Mouse (Mus musculus) lung, embryonic 16.5 days (tissue): Measurements from ENCODE around the gene Nfkb2. TPM values are rescaled to one million over a fixed set of nuclear protein-coding genes. Genes with fewer than 3 reads are reported as not detected.

Experiments
- ATAC-seq: fragments of 200-750 bp; cut with Nextera tagmentation; 2 replicates; pipeline ENCODE4 v1.8.0; 2017; ENCODE audit warnings: low read depth, mild to moderate bottlenecking, moderate library complexity
- H3K27ac ChIP-seq: fragments of 300-500 bp; sonication (generic); 2 replicates; pipeline ENCODE4 v1.5.1; 2014; ENCODE audit warnings: mild to moderate bottlenecking, control low read depth, low read length
- H3K27me3 ChIP-seq: fragments of 300-500 bp; sonication (generic); 2 replicates; pipeline ENCODE4 v1.6.1; 2014; ENCODE audit warnings: low read depth, low read length, mixed read lengths; ENCODE audit not compliant: control insufficient read depth, insufficient read depth
- H3K36me3 ChIP-seq: fragments of 300-500 bp; sonication (generic); 2 replicates; pipeline ENCODE4 v1.6.1; 2014; ENCODE audit warnings: low read length; ENCODE audit not compliant: control insufficient read depth, insufficient read depth
- H3K4me1 ChIP-seq: fragments of 300-500 bp; sonication (generic); replicated peaks from 2 replicates; pipeline ENCODE4 v1.6.1; 2014; ENCODE audit warnings: low read length, mixed read lengths; ENCODE audit not compliant: control insufficient read depth, insufficient read depth
- H3K4me2 ChIP-seq: fragments of 300-500 bp; sonication (generic); 2 replicates; pipeline ENCODE4 v1.6.1; 2014; ENCODE audit warnings: low read depth, low read length, control low read depth
- H3K4me3 ChIP-seq: fragments of 300-500 bp; sonication (generic); 2 replicates; pipeline ENCODE4 v1.5.1; 2014; ENCODE audit warnings: mild to moderate bottlenecking, low read length, control low read depth
- H3K9ac ChIP-seq: fragments of 300-500 bp; sonication (generic); 2 replicates; pipeline ENCODE4 v1.6.1; 2014; ENCODE audit warnings: low read length, control low read depth
- H3K9me3 ChIP-seq: fragments of 300-500 bp; sonication (generic); 2 replicates; pipeline ENCODE4 v1.6.1; 2016; ENCODE audit warnings: low read length; ENCODE audit not compliant: control insufficient read depth
- WGBS: fragments of 180-500 bp; shearing (Covaris S2); extraction: QIAGEN DNeasy Blood & Tissue Kit; methylation state at CpG from one replicate; pipeline ENCODE4 v1.1.7; 2014; 5-methylcytosine and 5-hydroxymethylcytosine counted together
- polyA plus RNA-seq: library from polyadenylated mRNA; unstranded; fragments of >200 nt; fragmentation: Nextera tagmentation; extraction: Ambion mirVana; gene quantifications from 2 replicates; pipeline ENCODE4 v1.2.1, GENCODE M21; 2015

Gene Nfkb2
- 8.3 and 9.1 TPM in 2 replicates for polyA plus RNA-seq

DNA sequence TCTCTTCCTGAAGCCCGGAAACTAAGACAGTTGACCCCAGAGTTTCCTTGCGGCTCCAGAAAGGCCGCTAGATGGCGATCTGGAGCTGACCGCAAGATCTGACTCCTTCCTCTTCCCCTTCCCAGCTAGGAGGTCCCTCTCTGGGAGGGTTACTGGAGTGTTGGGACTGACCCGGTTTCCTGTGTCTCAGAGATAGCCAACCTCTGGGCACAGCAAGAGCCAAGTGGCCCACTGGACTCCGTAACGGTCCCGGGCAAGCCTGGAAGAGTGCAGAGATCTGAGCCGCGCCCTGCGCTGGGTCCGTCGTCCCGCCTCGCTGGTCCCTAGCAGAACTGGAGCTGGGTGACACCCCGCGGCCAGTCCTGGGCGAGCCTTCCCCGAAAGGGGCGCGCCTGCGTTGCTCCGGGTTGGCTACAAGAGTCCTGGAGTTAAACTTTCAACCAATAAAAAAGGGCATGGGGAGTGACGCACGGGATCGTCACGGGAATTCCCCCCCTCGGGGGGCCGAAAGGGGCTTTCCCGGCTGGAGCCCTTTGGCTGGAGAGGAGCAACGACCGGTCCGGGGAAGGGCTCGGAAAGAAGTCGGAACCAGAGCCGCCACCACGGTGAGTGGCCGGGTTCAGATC is at the start of gene Nfkb2:
Gene Nfkb2 (plus strand): TSS at position 105 of the 626 bp plus-strand sequence.
- Histone ChIP-seq H3K4me3 (peak within 1 kb of the TSS; percentile 81), H3K36me3 (no peaks in the 10 kb centered on the region), H3K27me3 (no peaks in the 10 kb centered on the region), H3K4me1 (peaks cover 14% of the 10 kb centered on the region), H3K4me2 (peak within 1 kb of the TSS; percentile 92), H3K27ac (peak within 1 kb of the TSS; percentile 96), H3K9me3 (no peaks in the 10 kb centered on the region), H3K9ac (peak within 1 kb of the TSS; percentile 73)
- peak; percentile 93 for ATAC-seq
- 0% methylated on average over 39 of the region's 39 CpGs for WGBS

DNA sequence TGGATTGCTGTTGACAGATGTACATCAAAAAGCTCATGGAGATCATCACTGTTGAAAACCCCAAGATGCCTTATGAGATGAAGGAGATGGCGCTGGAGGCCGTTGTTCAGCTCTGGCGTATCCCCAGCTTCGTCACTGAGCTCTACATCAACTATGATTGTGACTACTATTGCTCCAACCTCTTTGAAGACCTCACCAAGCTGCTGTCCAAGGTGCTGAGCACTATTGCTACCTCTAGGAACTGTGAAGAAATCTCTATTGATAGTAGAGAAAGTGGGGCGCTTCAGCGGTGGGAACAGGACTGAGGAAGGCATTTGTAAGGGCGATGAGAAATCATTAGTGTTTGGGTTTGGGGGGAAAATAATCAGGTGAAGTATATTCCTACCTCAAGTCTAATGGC is 39.4 kb upstream of the Nfkb2 start:
- no peak for ATAC-seq
- Histone ChIP-seq H3K27ac (no peak overlapping the region), H3K4me2 (no peak overlapping the region), H3K4me1 (no peaks in the 10 kb centered on the region), H3K9ac (no peak overlapping the region), H3K9me3 (no peaks in the 10 kb centered on the region), H3K36me3 (peaks cover 45% of the 10 kb centered on the region), H3K4me3 (no peak overlapping the region), H3K27me3 (no peaks in the 10 kb centered on the region)
- WGBS: 84% methylated on average over 7 of the region's 7 CpGs

DNA sequence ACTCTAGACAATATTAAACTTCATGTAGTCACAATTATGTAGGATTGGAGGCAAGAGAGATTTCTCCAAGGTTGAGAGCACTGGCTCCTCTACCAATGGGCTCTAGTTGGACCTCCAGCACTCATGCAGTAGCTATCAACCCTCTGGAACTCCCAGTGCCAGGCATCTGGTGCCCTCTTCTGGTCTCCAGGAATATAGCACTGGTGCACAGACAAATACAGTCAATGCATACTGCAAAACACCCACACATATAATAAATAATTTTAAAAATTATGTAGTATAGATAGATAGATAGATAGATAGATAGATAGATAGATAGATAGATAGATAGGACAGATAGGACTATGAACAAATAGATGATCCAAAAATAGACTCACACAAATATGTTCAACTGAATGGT is 28.8 kb upstream of the Nfkb2 start:
- peaks cover 2% of the 10 kb centered on the region; the same call in 1 of the 2 replicates for H3K9me3 ChIP-seq
- H3K4me1 ChIP-seq: no peaks in the 10 kb centered on the region
- H3K4me2 ChIP-seq: no peak overlapping the region
- H3K27me3 ChIP-seq: no peaks in the 10 kb centered on the region
- no peak overlapping the region for H3K9ac ChIP-seq
- H3K27ac ChIP-seq: no peak overlapping the region
- no peak for ATAC-seq
- peaks cover 42% of the 10 kb centered on the region for H3K36me3 ChIP-seq
- no peak overlapping the region for H3K4me3 ChIP-seq

DNA sequence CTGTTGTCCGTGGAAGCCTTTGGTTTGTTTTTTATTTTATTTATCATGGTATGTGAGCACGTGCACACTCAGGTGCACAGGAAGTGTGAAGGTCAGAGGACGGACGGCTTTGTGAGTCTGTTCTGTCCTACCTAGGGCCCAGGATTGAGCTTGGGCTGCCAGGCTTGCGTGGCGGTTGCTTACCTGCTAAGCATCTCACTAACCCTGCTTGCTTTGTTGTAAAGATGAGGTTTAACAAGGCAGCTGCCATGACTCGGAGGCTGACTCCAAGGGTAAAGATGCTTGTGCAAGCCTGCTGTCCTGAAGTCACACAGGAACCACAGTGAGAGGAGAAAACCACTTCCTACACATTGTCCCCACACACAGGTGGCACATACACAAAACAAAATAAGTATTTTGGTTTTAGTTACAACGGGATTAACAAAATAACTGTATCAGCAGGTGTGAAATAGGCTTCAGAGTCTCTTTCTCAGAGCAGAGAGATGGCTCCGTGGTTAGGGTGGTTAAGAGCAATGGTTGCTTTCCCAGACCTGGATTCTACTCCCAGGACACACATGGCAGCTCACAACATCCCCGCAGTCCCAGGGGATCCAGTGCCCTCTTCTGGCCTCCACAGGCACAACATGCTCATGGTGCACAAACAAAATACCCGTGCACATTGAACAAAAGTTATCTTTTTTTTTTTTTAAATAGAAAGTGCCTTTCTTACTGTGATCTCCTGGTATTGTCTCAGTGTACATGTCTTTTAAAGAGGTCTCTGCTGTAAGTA is 21.9 kb upstream of the Nfkb2 start:
- H3K4me2 ChIP-seq: no peak overlapping the region
- H3K9me3 ChIP-seq: no peaks in the 10 kb centered on the region
- no peak overlapping the region for H3K4me3 ChIP-seq
- ATAC-seq: no peak
- H3K27ac ChIP-seq: no peak overlapping the region
- no peak overlapping the region for H3K9ac ChIP-seq
- 91% methylated on average over 11 of the region's 11 CpGs for WGBS
- H3K36me3 ChIP-seq: peaks cover 60% of the 10 kb centered on the region
- H3K27me3 ChIP-seq: no peaks in the 10 kb centered on the region
- no peaks in the 10 kb centered on the region for H3K4me1 ChIP-seq

DNA sequence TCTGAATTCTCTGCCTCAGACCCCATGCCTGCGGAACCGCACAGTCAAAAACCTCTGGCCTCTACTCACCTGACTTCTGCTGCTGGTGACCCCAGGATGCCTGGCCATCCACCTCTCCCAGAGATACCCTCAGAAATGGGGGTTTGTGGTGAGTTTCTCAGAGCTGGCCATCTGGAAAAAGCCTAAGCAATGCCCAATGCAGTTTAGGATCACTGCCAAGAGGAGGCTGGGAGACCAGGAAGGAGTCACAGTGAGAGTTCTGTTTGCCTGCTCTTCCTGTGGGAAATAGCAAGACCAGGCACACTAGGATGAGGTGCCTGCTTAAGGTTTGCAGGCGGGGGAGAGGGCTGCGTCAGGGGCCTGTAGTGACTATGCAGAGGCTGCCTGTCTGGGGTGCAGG is 19.4 kb upstream of the Nfkb2 start:
- H3K36me3 ChIP-seq: peaks cover 54% of the 10 kb centered on the region
- H3K27me3 ChIP-seq: no peaks in the 10 kb centered on the region
- no peak overlapping the region for H3K9ac ChIP-seq
- H3K27ac ChIP-seq: no peak overlapping the region
- H3K9me3 ChIP-seq: no peaks in the 10 kb centered on the region
- H3K4me3 ChIP-seq: no peak overlapping the region
- H3K4me2 ChIP-seq: no peak overlapping the region
- no peak for ATAC-seq
- H3K4me1 ChIP-seq: no peaks in the 10 kb centered on the region
- 94% methylated on average over 4 of the region's 4 CpGs for WGBS

DNA sequence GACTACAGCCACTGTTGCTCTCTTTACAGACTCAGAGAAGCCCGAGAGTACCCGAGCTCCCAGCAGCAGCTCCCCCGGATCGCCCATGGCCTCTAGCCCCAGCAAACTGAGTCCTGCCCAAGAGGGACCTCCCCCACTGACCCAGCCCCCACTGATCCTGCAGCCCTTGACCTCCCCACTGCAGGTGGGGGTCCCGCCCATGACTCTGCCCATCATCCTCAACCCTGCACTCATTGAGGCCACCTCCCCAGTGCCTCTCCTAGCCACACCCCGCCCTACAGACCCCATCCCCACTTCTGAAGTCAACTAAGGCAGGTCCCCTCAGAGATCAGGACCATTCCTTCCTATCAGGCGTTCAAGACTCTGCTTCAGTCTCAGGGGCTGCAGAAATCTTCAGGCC is 18.5 kb upstream of the Nfkb2 start:
- H3K4me3 ChIP-seq: no peak overlapping the region
- H3K27ac ChIP-seq: no peak overlapping the region
- no peak for ATAC-seq
- no peaks in the 10 kb centered on the region for H3K9me3 ChIP-seq
- 81% methylated on average over 7 of the region's 7 CpGs for whole genome bisulfite sequencing
- H3K4me2 ChIP-seq: no peak overlapping the region
- H3K27me3 ChIP-seq: no peaks in the 10 kb centered on the region
- peaks cover 47% of the 10 kb centered on the region for H3K36me3 ChIP-seq
- no peak overlapping the region for H3K9ac ChIP-seq
- H3K4me1 ChIP-seq: no peaks in the 10 kb centered on the region

DNA sequence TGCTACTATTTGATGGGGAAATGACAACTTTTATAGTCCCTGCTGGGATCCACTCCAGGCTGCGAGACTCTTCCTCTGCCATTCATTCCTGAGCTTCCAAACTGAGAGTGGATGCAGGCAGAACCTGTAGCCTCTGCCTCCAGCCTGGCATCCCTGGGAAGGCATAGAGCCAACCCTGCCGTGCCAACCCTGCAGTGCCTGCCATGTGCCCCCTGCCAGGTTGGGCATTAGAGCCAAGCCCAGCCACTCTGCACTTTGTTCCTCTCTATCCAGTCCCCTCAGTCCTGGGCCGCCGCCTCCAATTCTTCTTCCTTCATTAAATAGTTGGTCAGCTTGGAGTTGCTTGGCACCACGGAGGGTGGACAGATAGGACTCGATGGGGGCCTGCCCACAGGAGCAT is 18.1 kb upstream of the Nfkb2 start:
- H3K36me3 ChIP-seq: peaks cover 45% of the 10 kb centered on the region
- no peaks in the 10 kb centered on the region for H3K4me1 ChIP-seq
- H3K27me3 ChIP-seq: no peaks in the 10 kb centered on the region
- no peak overlapping the region for H3K27ac ChIP-seq
- no peak for ATAC-seq
- no peak overlapping the region for H3K9ac ChIP-seq
- H3K9me3 ChIP-seq: no peaks in the 10 kb centered on the region
- no peak overlapping the region for H3K4me2 ChIP-seq
- no peak overlapping the region for H3K4me3 ChIP-seq
- WGBS: 91% methylated on average over 6 of the region's 6 CpGs

DNA sequence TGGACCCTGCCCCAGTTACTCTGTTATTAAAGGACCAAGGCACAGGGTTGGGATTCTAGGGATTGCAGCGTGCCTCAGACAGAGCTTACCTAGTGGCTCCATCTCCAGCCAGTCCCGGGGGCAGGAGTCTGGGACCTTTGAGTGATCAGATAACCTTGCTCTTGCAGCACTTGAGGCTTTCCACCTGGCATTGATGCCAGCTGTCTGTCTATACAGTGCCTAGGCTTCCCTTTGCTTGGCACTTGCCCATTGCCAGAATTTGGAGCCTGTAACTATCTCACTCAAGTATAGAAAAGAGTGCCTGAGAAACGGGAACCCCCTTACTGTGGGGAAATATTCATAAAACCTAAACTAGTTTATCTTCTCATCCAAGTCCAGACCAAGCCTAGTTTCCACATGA is 17.2 kb upstream of the Nfkb2 start:
- no peak overlapping the region for H3K4me3 ChIP-seq
- H3K9me3 ChIP-seq: no peaks in the 10 kb centered on the region
- no peaks in the 10 kb centered on the region for H3K27me3 ChIP-seq
- H3K4me2 ChIP-seq: no peak overlapping the region
- no peak for ATAC-seq
- no peak overlapping the region for H3K27ac ChIP-seq
- H3K9ac ChIP-seq: no peak overlapping the region
- H3K36me3 ChIP-seq: peaks cover 40% of the 10 kb centered on the region
- no peaks in the 10 kb centered on the region for H3K4me1 ChIP-seq
- 84% methylated on average over 3 of the region's 3 CpGs for WGBS

DNA sequence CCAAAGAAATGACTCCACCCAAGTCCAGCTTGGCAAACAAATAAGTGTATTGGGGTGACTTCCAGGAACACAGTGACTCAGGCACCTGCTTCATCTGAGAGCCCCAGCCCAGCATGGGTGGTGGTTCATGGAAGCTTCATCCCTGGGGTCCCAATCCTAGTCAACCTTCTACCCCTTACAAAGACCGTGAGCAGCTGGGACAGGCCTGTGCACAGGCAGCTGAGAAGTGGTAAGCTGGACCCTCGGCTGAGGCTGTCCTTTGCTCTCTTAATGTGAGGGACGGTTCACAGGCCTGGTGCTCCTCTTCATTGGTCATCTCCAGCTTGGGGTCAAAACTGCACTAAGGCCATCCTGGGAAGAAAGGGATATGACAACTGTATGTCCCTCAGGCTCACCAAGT is 16.6 kb upstream of the Nfkb2 start:
- peaks cover 33% of the 10 kb centered on the region for H3K36me3 ChIP-seq
- 89% methylated on average over 3 of the region's 3 CpGs for WGBS
- no peaks in the 10 kb centered on the region for H3K4me1 ChIP-seq
- H3K9ac ChIP-seq: no peak overlapping the region
- H3K4me3 ChIP-seq: no peak overlapping the region
- no peaks in the 10 kb centered on the region for H3K27me3 ChIP-seq
- no peak overlapping the region for H3K27ac ChIP-seq
- ATAC-seq: no peak
- H3K4me2 ChIP-seq: no peak overlapping the region
- no peaks in the 10 kb centered on the region for H3K9me3 ChIP-seq
